Mouse (Mus musculus): ENCODE measurements around the gene Fev. TPM values are rescaled to one million over a fixed set of nuclear protein-coding genes. Genes with fewer than 3 reads are reported as not detected.

Gene Fev
- total RNA-seq, 2 experiments from 2014 or later = not detected

- 0 out of 2 replicates have a peak, but pooled peaks have one; percentile 4 for ATAC-seq (replicated peaks; ENCODE audit: poor library complexity, severe bottlenecking)
Observed at GRCm38 (mm10) chr1:74882055-74882734, 3.0 kb downstream of the Fev start.

GRCm38 (mm10) chr1:74880785-74881360, 4.3 kb downstream of the Fev start:
- ATAC-seq (replicated peaks; ENCODE audit: poor library complexity, severe bottlenecking) = peak; percentile 73

- no peak for ATAC-seq (replicated peaks; ENCODE audit: poor library complexity, severe bottlenecking)
Observed at GRCm38 (mm10) chr1:74877199-74877598, 8.0 kb downstream of the Fev start.

DNA sequence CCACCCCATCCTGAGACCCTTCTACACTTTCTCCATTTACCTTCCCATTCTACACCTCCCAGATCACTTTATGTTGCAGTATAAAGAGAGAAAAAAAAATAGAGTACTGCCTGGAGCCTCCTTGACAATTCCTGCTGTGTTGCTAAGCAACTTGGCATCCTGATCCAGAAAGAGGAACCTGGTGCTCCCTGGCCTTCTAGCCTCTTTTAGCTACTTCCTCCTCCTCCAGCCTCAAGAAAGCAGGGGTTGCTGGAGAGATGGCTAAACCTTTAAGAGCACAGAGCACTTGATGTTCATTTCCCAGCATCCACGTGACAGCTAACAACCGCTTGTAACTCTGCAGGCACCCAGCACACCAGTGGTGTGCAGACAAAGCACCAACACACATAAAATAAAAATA, 13.0 kb downstream of the Fev start:
- peak; percentile 79 for ATAC-seq (replicated peaks; ENCODE audit: poor library complexity, severe bottlenecking)

DNA sequence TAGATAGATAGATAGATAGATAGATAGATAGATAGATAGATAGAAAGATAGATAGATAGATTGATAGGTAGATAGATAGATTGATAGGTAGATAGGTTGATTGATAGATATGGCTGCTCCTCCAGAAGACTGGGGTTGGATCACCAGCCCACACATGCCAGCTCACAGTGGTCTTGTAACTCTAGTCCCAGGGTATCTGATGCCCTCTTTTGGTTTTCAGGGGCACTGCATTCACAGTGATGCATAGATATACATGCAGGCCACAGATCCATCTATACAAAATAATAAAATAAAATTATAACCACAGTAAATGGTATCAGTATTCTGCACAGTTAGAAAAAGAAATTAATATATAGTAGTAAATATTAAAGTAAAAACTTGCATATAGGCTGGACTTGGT, 23.4 kb downstream of the Fev start:
- ATAC-seq (replicated peaks; ENCODE audit: poor library complexity, severe bottlenecking) = no peak

DNA sequence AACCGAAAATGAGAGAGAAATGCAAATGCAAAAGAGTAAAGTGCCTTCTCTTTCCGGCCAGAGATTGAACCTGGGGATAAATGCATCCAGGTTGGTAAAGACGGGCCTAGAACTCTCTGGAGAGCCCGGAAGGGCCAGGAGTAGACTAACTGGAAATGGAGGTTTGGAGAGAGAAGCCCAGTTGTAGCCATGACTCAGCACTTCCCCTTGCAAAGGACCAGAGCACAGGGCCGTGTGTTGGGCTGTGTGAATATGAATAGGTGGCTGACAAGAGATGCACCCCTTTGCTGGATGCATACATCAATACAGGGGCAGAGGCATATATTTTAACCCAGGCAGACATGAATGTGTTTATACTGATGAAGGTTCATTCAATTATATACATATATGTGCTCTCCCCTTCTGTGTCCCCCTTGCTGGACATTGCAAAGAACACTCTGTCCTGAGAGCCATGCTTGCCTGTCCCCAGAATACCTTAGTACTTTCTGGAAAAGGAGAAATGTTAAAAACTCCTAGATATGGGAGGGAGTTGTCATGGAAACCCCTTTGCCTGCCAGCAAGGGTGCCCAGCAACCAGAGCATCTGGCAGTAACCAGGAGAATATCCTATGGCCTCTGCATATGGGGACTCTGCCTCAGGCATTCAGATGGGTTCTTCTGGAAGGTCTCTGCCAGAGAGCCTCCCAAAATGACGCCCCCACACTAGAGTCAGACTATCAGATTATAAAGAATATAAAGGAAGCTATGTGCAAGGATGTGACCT, 25.8 kb downstream of the Fev start:
- no peak; the same call in 1 of the 2 replicates for ATAC-seq (replicated peaks; ENCODE audit: poor library complexity, severe bottlenecking)

DNA sequence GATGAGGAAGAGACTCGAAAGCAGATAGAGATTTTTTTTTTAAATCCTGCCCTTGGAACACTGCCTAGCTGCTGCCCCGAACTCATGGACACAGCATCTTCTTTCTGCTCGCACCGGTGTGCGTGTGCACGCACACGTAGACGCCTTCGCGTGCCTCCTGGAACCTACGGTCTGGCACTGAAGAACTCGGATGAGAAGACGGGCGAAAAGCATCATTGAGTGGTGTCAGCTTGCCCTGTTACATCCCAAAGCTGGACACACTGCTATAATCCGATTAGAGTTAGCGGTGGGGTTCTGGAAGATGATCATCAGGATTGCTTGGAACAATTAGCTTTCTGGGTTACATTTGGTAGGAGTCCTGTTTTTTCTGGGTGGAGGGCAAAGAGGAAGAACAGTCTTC, 26.4 kb downstream of the Fev start:
- no peak for ATAC-seq (replicated peaks; ENCODE audit: poor library complexity, severe bottlenecking)

GRCm38 (mm10) chr1:74858171-74858719, 27.0 kb downstream of the Fev start:
- peak; percentile 33; the same call in 1 of the 2 replicates for ATAC-seq (replicated peaks; ENCODE audit: poor library complexity, severe bottlenecking)

DNA sequence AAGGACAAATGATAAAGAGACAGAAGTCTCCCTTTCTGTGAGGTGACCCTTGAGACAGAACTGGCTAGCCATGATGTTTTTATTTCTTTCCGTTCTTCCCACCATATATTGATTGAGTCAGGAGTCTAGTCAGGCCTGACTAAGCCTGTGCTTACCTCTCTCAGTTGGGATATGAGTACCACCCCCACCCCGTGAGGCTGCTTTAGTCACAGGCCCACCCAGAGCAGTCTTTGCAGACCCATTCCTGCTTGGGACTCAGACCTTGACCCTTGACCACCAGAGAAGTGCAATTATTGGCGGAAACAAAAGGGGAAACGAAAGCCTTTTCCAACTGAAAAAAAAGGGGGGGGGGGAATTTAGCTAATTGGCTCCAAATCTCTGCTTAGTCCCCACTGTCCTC, 27.5 kb downstream of the Fev start:
- no peak for ATAC-seq (replicated peaks; ENCODE audit: poor library complexity, severe bottlenecking)

GRCm38 (mm10) chr1:74857201-74857600, 28.0 kb downstream of the Fev start:
- no peak for ATAC-seq (replicated peaks; ENCODE audit: poor library complexity, severe bottlenecking)

DNA sequence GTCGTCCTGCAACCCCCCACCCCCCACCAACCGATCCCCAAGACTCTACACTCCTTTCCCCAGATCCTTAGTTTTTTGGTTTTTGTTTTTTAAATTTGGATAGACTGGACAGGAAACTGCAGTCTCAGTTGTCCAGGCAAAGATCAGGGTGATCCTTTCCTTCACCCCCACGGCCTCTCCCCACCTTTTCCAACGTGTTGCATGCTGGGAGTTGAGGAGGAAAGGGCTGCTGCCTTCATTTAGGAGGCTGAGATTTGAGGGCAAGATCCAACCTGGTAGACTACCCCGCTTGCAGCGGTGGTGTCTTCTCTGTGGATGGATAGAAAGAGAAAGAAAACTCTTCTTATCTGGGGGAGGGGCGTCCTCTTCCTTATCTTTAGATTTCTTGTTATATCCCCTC, 28.4 kb downstream of the Fev start:
- ATAC-seq (replicated peaks; ENCODE audit: poor library complexity, severe bottlenecking) = no peak

GRCm38 (mm10) chr1:74856439-74856720, 28.8 kb downstream of the Fev start:
- ATAC-seq (replicated peaks; ENCODE audit: poor library complexity, severe bottlenecking) = no peak

GRCm38 (mm10) chr1:74855651-74856438, 29.4 kb downstream of the Fev start:
- ATAC-seq (replicated peaks; ENCODE audit: poor library complexity, severe bottlenecking) = no peak

- ATAC-seq (replicated peaks; ENCODE audit: poor library complexity, severe bottlenecking) = no peak
Observed at GRCm38 (mm10) chr1:74855156-74855555, 30.1 kb downstream of the Fev start.

GRCm38 (mm10) chr1:74854306-74855056, 30.7 kb downstream of the Fev start, which contains the start of gene Cdk5r2:
Cdk5r2 (plus strand) TSS chr1:74854934.
- ATAC-seq (replicated peaks; ENCODE audit: poor library complexity, severe bottlenecking) = peak; percentile 74

GRCm38 (mm10) chr1:74851001-74851775, 34.0 kb downstream of the Fev start:
- ATAC-seq (replicated peaks; ENCODE audit: poor library complexity, severe bottlenecking) = no peak

DNA sequence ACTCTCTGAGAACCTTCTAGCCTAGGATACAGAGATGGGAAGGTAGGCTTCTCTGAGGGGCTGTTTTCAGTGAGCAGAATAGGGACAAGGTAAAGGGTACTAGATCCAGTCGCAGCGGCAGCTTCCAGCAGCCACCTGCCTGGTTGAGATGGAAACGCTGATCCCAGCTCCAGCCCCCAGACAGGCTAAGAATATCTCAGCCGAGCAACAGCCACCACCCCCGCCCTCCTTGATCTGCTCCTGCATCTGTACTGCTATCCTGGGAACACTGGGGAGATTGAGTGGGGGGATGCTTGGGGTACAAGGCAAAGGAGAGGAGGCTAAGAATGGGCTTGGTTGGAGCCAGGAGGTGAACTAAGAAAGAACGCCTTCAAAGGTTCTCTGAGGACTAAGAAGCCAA, 35.0 kb downstream of the Fev start:
- ATAC-seq (replicated peaks; ENCODE audit: poor library complexity, severe bottlenecking) = no peak

DNA sequence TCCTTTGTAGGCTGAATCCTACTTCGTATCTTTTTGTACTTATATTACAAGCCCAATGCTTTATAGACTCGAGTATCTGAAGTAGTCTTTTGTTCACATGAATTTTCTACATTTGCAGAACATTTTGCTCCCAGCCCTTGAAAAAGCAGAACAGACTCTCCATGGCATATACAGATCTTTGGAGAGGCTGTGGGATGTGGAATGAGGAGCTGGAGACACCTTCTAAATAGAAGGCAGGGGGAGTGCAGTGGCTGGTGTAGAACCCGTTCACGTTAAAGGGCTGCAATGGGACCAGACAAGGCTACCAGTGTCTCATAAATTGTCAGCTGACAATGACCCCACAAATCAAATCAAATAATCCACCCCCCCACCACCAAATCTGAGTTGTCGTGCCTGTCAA, 36.3 kb downstream of the Fev start:
- no peak for ATAC-seq (replicated peaks; ENCODE audit: poor library complexity, severe bottlenecking)

DNA sequence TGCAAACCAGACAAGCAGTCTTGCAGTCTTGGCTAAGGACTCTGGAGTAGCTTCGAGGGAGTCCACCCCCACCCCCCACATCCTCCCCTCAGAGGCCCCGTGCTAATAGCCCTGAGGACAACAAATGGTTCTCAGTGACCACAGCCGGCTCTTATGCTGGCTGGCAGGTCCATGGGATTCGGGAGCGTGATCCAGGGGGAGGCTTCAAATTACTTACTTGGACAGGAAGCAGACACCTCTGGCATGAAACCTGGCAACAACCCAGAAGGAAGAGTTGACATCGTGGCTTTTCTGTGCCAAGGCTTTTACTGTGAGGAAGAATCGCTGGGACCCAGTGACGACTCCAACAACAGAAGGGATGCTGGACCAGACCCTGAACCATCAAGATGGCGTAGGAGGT, 38.9 kb downstream of the Fev start:
- no peak for ATAC-seq (replicated peaks; ENCODE audit: poor library complexity, severe bottlenecking)

Data from granulocyte monocyte progenitor cell, adult 5-6 weeks (primary cell).